Mouse (Mus musculus) olfactory bulb, adult 2 months (tissue): ENCODE measurements around the gene Tmprss3.

Experiments used
- CTCF ChIP-seq: fragments of 200-500 bp; IDR thresholded peaks from 2 replicates; pipeline ENCODE4 v1.5.1; 2012; ENCODE audit warnings: low read depth, mild to moderate bottlenecking, low read length, moderate library complexity; ENCODE audit not compliant: insufficient read depth
- POLR2A ChIP-seq: fragments of 200-500 bp; IDR thresholded peaks from 2 replicates; pipeline ENCODE4 v1.6.1; 2012; ENCODE audit warnings: mild to moderate bottlenecking, low read depth, low read length, moderate library complexity; ENCODE audit not compliant: insufficient read depth

DNA sequence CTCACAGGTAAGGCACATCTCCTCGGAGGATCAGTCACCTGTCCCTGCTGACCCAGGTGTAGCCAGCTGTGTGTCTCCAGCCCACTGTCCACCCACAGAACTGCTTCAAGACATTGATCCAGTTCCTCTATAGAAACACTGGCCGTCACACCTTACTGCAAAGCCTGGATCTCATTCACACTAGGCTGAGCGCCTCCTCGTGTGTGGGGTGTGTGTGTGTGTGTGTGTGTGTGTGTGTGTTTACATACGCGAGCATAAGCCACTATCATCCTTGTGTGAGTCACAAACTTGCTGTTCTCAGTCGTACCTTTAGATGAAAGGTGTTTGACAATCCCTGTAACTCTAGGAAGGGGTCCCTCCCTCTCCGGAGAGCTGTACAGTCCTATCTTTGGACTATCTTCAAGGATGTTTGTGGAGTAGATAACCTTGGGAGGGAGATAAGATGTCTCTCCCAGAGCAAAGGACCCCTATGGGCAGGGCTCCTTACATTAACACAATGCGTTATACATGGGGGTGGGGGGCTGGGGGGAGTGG, 45.7 kb downstream of the Tmprss3 start:
- TF ChIP-seq CTCF (no peak), POLR2A (no peak)
